Mouse (Mus musculus) forebrain, embryonic 14.5 days (tissue): Measurements from ENCODE around the gene Krt88. TPM values are rescaled to one million over a fixed set of nuclear protein-coding genes. Genes with fewer than 3 reads are reported as not detected.

ENCODE experiments used
- ATAC-seq: fragments of 200-750 bp; cut with Nextera tagmentation; 2 replicates; pipeline ENCODE4 v1.8.0; 2017; ENCODE audit warnings: mild to moderate bottlenecking, moderate library complexity
- DNase-seq: peaks from one replicate; pipeline ENCODE4 v3.0.0-alpha.2; 2015; ENCODE audit warnings: low spot score
- H3K27ac ChIP-seq: fragments of 300-500 bp; sonication (generic); 2 replicates; pipeline ENCODE4 v1.5.1; 2014; ENCODE audit warnings: low read depth, mild to moderate bottlenecking, control low read depth, low read length, moderate library complexity
- H3K27me3 ChIP-seq: fragments of 300-500 bp; sonication (generic); replicated peaks from 2 replicates; pipeline ENCODE4 v1.6.1; 2014; ENCODE audit warnings: low read length, control low read depth, mixed read lengths; ENCODE audit not compliant: control insufficient read depth, insufficient read depth
- H3K36me3 ChIP-seq: fragments of 300-500 bp; sonication (generic); 2 replicates; pipeline ENCODE4 v1.6.1; 2014; ENCODE audit warnings: low read length, control low read depth; ENCODE audit not compliant: control insufficient read depth, insufficient read depth
- H3K4me1 ChIP-seq: fragments of 300-500 bp; sonication (generic); 2 replicates; pipeline ENCODE4 v1.6.1; 2014; ENCODE audit warnings: antibody characterized with exemption, low read length, control low read depth; ENCODE audit not compliant: control insufficient read depth, insufficient read depth
- H3K4me2 ChIP-seq: fragments of 300-500 bp; sonication (generic); 2 replicates; pipeline ENCODE4 v1.6.1; 2014; ENCODE audit warnings: mild to moderate bottlenecking, control low read depth, low read length
- H3K4me3 ChIP-seq: fragments of 300-500 bp; sonication (generic); 2 replicates; pipeline ENCODE4 v1.5.1; 2014; ENCODE audit warnings: low read depth, low read length, control low read depth
- H3K9ac ChIP-seq: fragments of 300-500 bp; sonication (generic); 2 replicates; pipeline ENCODE4 v1.6.1; 2014; ENCODE audit warnings: mild to moderate bottlenecking, low read length, control low read depth, moderate library complexity
- H3K9me3 ChIP-seq: fragments of 300-500 bp; sonication (generic); replicated peaks from 2 replicates; pipeline ENCODE4 v1.6.1; 2016; ENCODE audit warnings: low read length, control low read depth, mixed read lengths; ENCODE audit not compliant: control insufficient read depth
- WGBS: fragments of 180-500 bp; shearing (Covaris S2); extraction: QIAGEN DNeasy Blood & Tissue Kit; methylation state at CpG from one replicate; pipeline ENCODE4 v1.1.7; 2014; 5-methylcytosine and 5-hydroxymethylcytosine counted together
- polyA plus RNA-seq: library from polyadenylated mRNA; unstranded; fragments of >200 nt; fragmentation: Nextera tagmentation; extraction: Ambion mirVana; gene quantifications from 2 replicates; pipeline ENCODE4 v1.2.1, GENCODE M21; 2014

Krt88 gene
- polyA plus RNA-seq, 1 experiment from 2014 or later: not detected

GRCm38 (mm10) chr15:101485911-101486635 is 38.5 kb downstream of the Krt88 start:
- no peaks in the 10 kb centered on the region for H3K36me3 ChIP-seq
- no peak overlapping the region for H3K9ac ChIP-seq
- DNase-seq (no peak), ATAC-seq (no peak)
- no peaks in the 10 kb centered on the region for H3K27me3 ChIP-seq
- no peaks in the 10 kb centered on the region for H3K9me3 ChIP-seq
- H3K27ac ChIP-seq: no peak overlapping the region
- WGBS: 83% methylated on average over 11 of the region's 11 CpGs
- no peak overlapping the region for H3K4me3 ChIP-seq
- no peak overlapping the region for H3K4me2 ChIP-seq
- H3K4me1 ChIP-seq: no peaks in the 10 kb centered on the region

- whole genome bisulfite sequencing: 58% methylated on average over 6 of the region's 6 CpGs
- Histone ChIP-seq H3K9ac (no peak within 1 kb of the TSS), H3K27ac (no peak within 1 kb of the TSS), H3K4me1 (no peaks in the 10 kb centered on the region), H3K4me3 (no peak within 1 kb of the TSS), H3K9me3 (no peaks in the 10 kb centered on the region), H3K27me3 (no peaks in the 10 kb centered on the region), H3K4me2 (no peak within 1 kb of the TSS), H3K36me3 (no peaks in the 10 kb centered on the region)
- DNase-seq (no peak), ATAC-seq (no peak)
These were observed 43.9 kb downstream of the Krt88 start, which contains the start of gene Krt83 for GRCm38 (mm10) chr15:101491431-101491830. Krt83 (minus strand) TSS chr15:101491512.

GRCm38 (mm10) chr15:101492718-101493117 is 45.2 kb downstream of the Krt88 start:
- Histone ChIP-seq H3K4me1 (no peaks in the 10 kb centered on the region), H3K4me3 (no peak overlapping the region), H3K9ac (no peak overlapping the region), H3K36me3 (no peaks in the 10 kb centered on the region), H3K27ac (no peak overlapping the region), H3K27me3 (no peaks in the 10 kb centered on the region), H3K4me2 (no peak overlapping the region), H3K9me3 (no peaks in the 10 kb centered on the region)
- DNase-seq (no peak), ATAC-seq (no peak)
- 81% methylated on average over 8 of the region's 8 CpGs for WGBS

- Histone ChIP-seq H3K36me3 (no peaks in the 10 kb centered on the region), H3K27ac (no peak overlapping the region), H3K9ac (no peak overlapping the region), H3K4me2 (no peak overlapping the region), H3K4me3 (no peak overlapping the region), H3K4me1 (no peaks in the 10 kb centered on the region), H3K9me3 (no peaks in the 10 kb centered on the region), H3K27me3 (no peaks in the 10 kb centered on the region)
- DNase-seq (no peak), ATAC-seq (no peak)
- WGBS: 93% methylated on average over 6 of the region's 6 CpGs
These were observed 46.2 kb downstream of the Krt88 start for GRCm38 (mm10) chr15:101493713-101494112.

GRCm38 (mm10) chr15:101494203-101494602 is 46.7 kb downstream of the Krt88 start:
- DNase-seq: no peak
- 82% methylated on average over 1 of the region's 1 CpGs for WGBS
- H3K4me1 ChIP-seq: no peaks in the 10 kb centered on the region
- ATAC-seq: no peak
- no peak overlapping the region for H3K27ac ChIP-seq
- no peaks in the 10 kb centered on the region for H3K9me3 ChIP-seq
- H3K4me3 ChIP-seq: no peak overlapping the region
- H3K27me3 ChIP-seq: no peaks in the 10 kb centered on the region
- H3K4me2 ChIP-seq: no peak overlapping the region
- H3K36me3 ChIP-seq: no peaks in the 10 kb centered on the region
- no peak overlapping the region for H3K9ac ChIP-seq

- H3K9ac ChIP-seq: no peak overlapping the region
- H3K4me1 ChIP-seq: no peaks in the 10 kb centered on the region
- no peaks in the 10 kb centered on the region for H3K36me3 ChIP-seq
- ATAC-seq: no peak
- no peak overlapping the region for H3K4me2 ChIP-seq
- no peaks in the 10 kb centered on the region for H3K9me3 ChIP-seq
- no peak overlapping the region for H3K4me3 ChIP-seq
- DNase-seq: no peak
- WGBS: 86% methylated on average over 8 of the region's 8 CpGs
- H3K27me3 ChIP-seq: no peaks in the 10 kb centered on the region
- H3K27ac ChIP-seq: no peak overlapping the region
These were observed 47.7 kb downstream of the Krt88 start for GRCm38 (mm10) chr15:101495266-101495665.

- Histone ChIP-seq H3K27ac (no peak overlapping the region), H3K9me3 (no peaks in the 10 kb centered on the region), H3K4me1 (no peaks in the 10 kb centered on the region), H3K4me3 (no peak overlapping the region), H3K36me3 (no peaks in the 10 kb centered on the region), H3K9ac (no peak overlapping the region), H3K27me3 (no peaks in the 10 kb centered on the region), H3K4me2 (no peak overlapping the region)
- peak; percentile 27 for DNase-seq
- no peak for ATAC-seq
- 60% methylated on average over 2 of the region's 2 CpGs for WGBS
These were observed 49.6 kb downstream of the Krt88 start for GRCm38 (mm10) chr15:101497181-101497580.

Other genes starting within 250 kb of the Krt88 start
- gene Grasp, start 223.6 kb upstream of the Krt88 start, polyA plus RNA-seq: 0.93 and 1.0 TPM in 2 replicates
- 2.1 and 2.9 TPM in 2 replicates for gene Nr4a1, start 193.5 kb upstream of the Krt88 start, polyA plus RNA-seq
- gene Atg101, start 163.5 kb upstream of the Krt88 start, polyA plus RNA-seq: 82.3 and 83.1 TPM in 2 replicates
- gene 6030408B16Rik, start 154.5 kb upstream of the Krt88 start, polyA plus RNA-seq: 0.25 TPM in 2 replicates
- not detected in 2 replicates for gene Krt80, start 77.6 kb upstream of the Krt88 start, polyA plus RNA-seq
- 0.66 and 0.75 TPM in 2 replicates for gene Krt7, start 36.7 kb upstream of the Krt88 start, polyA plus RNA-seq
- 0.12 TPM in 1 of 2 replicates, not detected in the other for gene Krt87, start 8.9 kb upstream of the Krt88 start, polyA plus RNA-seq
- gene Krt81, start 16.0 kb downstream of the Krt88 start, polyA plus RNA-seq: not detected in 2 replicates
- not detected in 2 replicates for gene Krt86, start 25.7 kb downstream of the Krt88 start, polyA plus RNA-seq
- gene Krt83, start 43.8 kb downstream of the Krt88 start, polyA plus RNA-seq: not detected in 2 replicates
- gene Gm49425, start 69.5 kb downstream of the Krt88 start, polyA plus RNA-seq: not detected in 2 replicates
- gene Krt84, start 85.1 kb downstream of the Krt88 start, polyA plus RNA-seq: not detected in 2 replicates
- not detected in 2 replicates for gene Krt82, start 102.9 kb downstream of the Krt88 start, polyA plus RNA-seq
- 0.09 and 0.10 TPM in 2 replicates for gene Krt90, start 115.2 kb downstream of the Krt88 start, polyA plus RNA-seq
- gene Krt75, start 126.2 kb downstream of the Krt88 start, polyA plus RNA-seq: 0.06 TPM in 1 of 2 replicates, not detected in the other
- gene Gm5414, start 180.4 kb downstream of the Krt88 start, polyA plus RNA-seq: not detected in 2 replicates
- gene Gm5478, start 199.6 kb downstream of the Krt88 start, polyA plus RNA-seq: not detected in 2 replicates
- not detected in 2 replicates for gene Krt6b, start 232.5 kb downstream of the Krt88 start, polyA plus RNA-seq
- not detected in 2 replicates for gene Krt6a, start 246.6 kb downstream of the Krt88 start, polyA plus RNA-seq